Mouse (Mus musculus) neural tube, embryonic 13.5 days (tissue): ENCODE measurements around the gene Mpdu1. TPM values are rescaled to one million over a fixed set of nuclear protein-coding genes. Genes with fewer than 3 reads are reported as not detected.

Source experiments
- ATAC-seq: fragments of 200-750 bp; cut with Nextera tagmentation; 2 replicates; pipeline ENCODE4 v1.8.0; 2017; ENCODE audit warnings: low read depth, mild to moderate bottlenecking, moderate TSS enrichment, moderate library complexity
- H3K27ac ChIP-seq: fragments of 300-500 bp; sonication (generic); replicated peaks from 2 replicates; pipeline ENCODE4 v1.5.1; 2015; ENCODE audit warnings: moderate library complexity, mild to moderate bottlenecking, inconsistent platforms
- H3K27me3 ChIP-seq: fragments of 300-500 bp; sonication (generic); 2 replicates; pipeline ENCODE4 v1.6.1; 2015; ENCODE audit warnings: mild to moderate bottlenecking, inconsistent platforms
- H3K36me3 ChIP-seq: fragments of 300-500 bp; sonication (generic); 2 replicates; pipeline ENCODE4 v1.6.1; 2015; ENCODE audit warnings: mild to moderate bottlenecking, inconsistent platforms
- H3K4me1 ChIP-seq: fragments of 300-500 bp; sonication (generic); replicated peaks from 2 replicates; pipeline ENCODE4 v1.6.1; 2015; ENCODE audit warnings: inconsistent platforms
- H3K4me2 ChIP-seq: fragments of 300-500 bp; sonication (generic); 2 replicates; pipeline ENCODE4 v1.6.1; 2015; ENCODE audit warnings: inconsistent platforms, mild to moderate bottlenecking, moderate library complexity
- H3K4me3 ChIP-seq: fragments of 300-500 bp; sonication (generic); 2 replicates; pipeline ENCODE4 v1.5.1; 2015; ENCODE audit warnings: mild to moderate bottlenecking, inconsistent platforms
- H3K9ac ChIP-seq: fragments of 300-500 bp; sonication (generic); 2 replicates; pipeline ENCODE4 v1.6.1; 2015; ENCODE audit warnings: moderate library complexity, mild to moderate bottlenecking, inconsistent platforms
- H3K9me3 ChIP-seq: fragments of 300-500 bp; sonication (generic); 2 replicates; pipeline ENCODE4 v1.6.1; 2016; ENCODE audit warnings: inconsistent platforms
- WGBS: fragments of 180-500 bp; shearing (Covaris S2); methylation state at CpG from one replicate; pipeline ENCODE4 v1.1.7; 2015; 5-methylcytosine and 5-hydroxymethylcytosine counted together
- polyA plus RNA-seq: library from polyadenylated mRNA; unstranded; fragments of >200 nt; fragmentation: Nextera tagmentation; extraction: Ambion mirVana; gene quantifications from 2 replicates; pipeline ENCODE4 v1.2.1, GENCODE M21; 2015

Mpdu1 gene
- polyA plus RNA-seq, 1 experiment from 2014 or later = 92.1 TPM

GRCm38 (mm10) chr11:69685526-69686148, 23.2 kb upstream of the Mpdu1 start, which contains the start of gene Tnfsf13:
Gene Tnfsf13 (minus strand): TSS chr11:69685784.
- Histone ChIP-seq H3K36me3 (no peaks in the 10 kb centered on the region), H3K27me3 (no peaks in the 10 kb centered on the region), H3K4me3 (no peak within 1 kb of the TSS), H3K27ac (peak within 1 kb of the TSS; percentile 74), H3K9ac (peak within 1 kb of the TSS; percentile 36), H3K4me2 (no peak within 1 kb of the TSS), H3K9me3 (no peaks in the 10 kb centered on the region), H3K4me1 (peaks cover 33% of the 10 kb centered on the region)
- WGBS = 63% methylated on average over 10 of the region's 10 CpGs
- no peak for ATAC-seq

GRCm38 (mm10) chr11:69684936-69685335, 22.5 kb upstream of the Mpdu1 start:
- 85% methylated on average over 6 of the region's 6 CpGs for WGBS

GRCm38 (mm10) chr11:69684128-69684745, 21.8 kb upstream of the Mpdu1 start:
- 83% methylated on average over 12 of the region's 12 CpGs for WGBS
- Histone ChIP-seq H3K9me3 (no peaks in the 10 kb centered on the region), H3K27ac (no peak overlapping the region), H3K4me3 (no peak overlapping the region), H3K9ac (no peak overlapping the region), H3K36me3 (peaks cover 9% of the 10 kb centered on the region), H3K4me1 (peaks cover 46% of the 10 kb centered on the region), H3K27me3 (no peaks in the 10 kb centered on the region), H3K4me2 (no peak overlapping the region)
- ATAC-seq = no peak

More at GRCm38 (mm10) chr11:69684936-69685335, 22.5 kb upstream of the Mpdu1 start:
- H3K9me3 ChIP-seq = no peaks in the 10 kb centered on the region
- 0 out of 2 replicates have a peak overlapping the region, but pooled peaks have one; percentile 9 for H3K27ac ChIP-seq
- no peak for ATAC-seq
- peaks cover 40% of the 10 kb centered on the region for H3K4me1 ChIP-seq
- peaks cover 4% of the 10 kb centered on the region for H3K36me3 ChIP-seq
- H3K4me3 ChIP-seq = no peak overlapping the region
- H3K27me3 ChIP-seq = no peaks in the 10 kb centered on the region
- peak overlapping the region; percentile 36 for H3K9ac ChIP-seq
- H3K4me2 ChIP-seq = no peak overlapping the region

GRCm38 (mm10) chr11:69683576-69683975, 21.1 kb upstream of the Mpdu1 start:
- Histone ChIP-seq H3K4me3 (no peak overlapping the region), H3K9ac (peak overlapping the region; percentile 84; the same call in 1 of the 2 replicates), H3K4me1 (peaks cover 52% of the 10 kb centered on the region), H3K9me3 (no peaks in the 10 kb centered on the region), H3K4me2 (no peak overlapping the region), H3K27me3 (no peaks in the 10 kb centered on the region), H3K27ac (peak overlapping the region; percentile 75; the same call in 1 of the 2 replicates), H3K36me3 (peaks cover 15% of the 10 kb centered on the region)
- no peak for ATAC-seq
- WGBS = 82% methylated on average over 7 of the region's 7 CpGs

GRCm38 (mm10) chr11:69682840-69683533, 20.5 kb upstream of the Mpdu1 start:
- Histone ChIP-seq H3K4me1 (peaks cover 55% of the 10 kb centered on the region), H3K4me3 (peak overlapping the region; percentile 5; the same call in 1 of the 2 replicates), H3K9me3 (no peaks in the 10 kb centered on the region), H3K4me2 (peak overlapping the region; percentile 99), H3K9ac (peak overlapping the region; percentile 84), H3K27ac (peak overlapping the region; percentile 92), H3K36me3 (peaks cover 21% of the 10 kb centered on the region), H3K27me3 (no peaks in the 10 kb centered on the region)
- 25% methylated on average over 12 of the region's 12 CpGs for WGBS
- no peak; the same call in 1 of the 2 replicates for ATAC-seq

- Histone ChIP-seq H3K27me3 (no peaks in the 10 kb centered on the region), H3K9me3 (no peaks in the 10 kb centered on the region), H3K4me2 (peak overlapping the region; percentile 99), H3K4me1 (peaks cover 55% of the 10 kb centered on the region), H3K9ac (peak overlapping the region; percentile 84), H3K36me3 (peaks cover 28% of the 10 kb centered on the region), H3K4me3 (peak overlapping the region; percentile 84), H3K27ac (peak overlapping the region; percentile 92)
- ATAC-seq = peak; percentile 14; the same call in 1 of the 2 replicates
- 25% methylated on average over 24 of the region's 24 CpGs for WGBS
Measured at GRCm38 (mm10) chr11:69682209-69682839, 19.9 kb upstream of the Mpdu1 start.

- Histone ChIP-seq H3K36me3 (peaks cover 35% of the 10 kb centered on the region), H3K27ac (peak within 1 kb of the TSS; percentile 92), H3K9me3 (no peaks in the 10 kb centered on the region), H3K4me2 (peak within 1 kb of the TSS; percentile 99), H3K4me1 (peaks cover 55% of the 10 kb centered on the region), H3K9ac (peak within 1 kb of the TSS; percentile 84), H3K4me3 (peak within 1 kb of the TSS; percentile 84), H3K27me3 (no peaks in the 10 kb centered on the region)
- under 1% methylated on average over 80 of the region's 80 CpGs for WGBS
- peak; percentile 97 for ATAC-seq
Measured at GRCm38 (mm10) chr11:69681314-69682208, 19.1 kb upstream of the Mpdu1 start, which contains the start of gene Senp3. Gene Senp3 (minus strand): TSS chr11:69682084.

- Histone ChIP-seq H3K9me3 (no peaks in the 10 kb centered on the region), H3K4me1 (peaks cover 44% of the 10 kb centered on the region), H3K27ac (no peak overlapping the region), H3K4me3 (peak overlapping the region; percentile 84), H3K4me2 (peak overlapping the region; percentile 99), H3K36me3 (peaks cover 47% of the 10 kb centered on the region), H3K9ac (peak overlapping the region; percentile 84), H3K27me3 (no peaks in the 10 kb centered on the region)
- no peak for ATAC-seq
- WGBS = 92% methylated on average over 30 of the region's 30 CpGs
Measured at GRCm38 (mm10) chr11:69680136-69680855, 17.9 kb upstream of the Mpdu1 start.

- Histone ChIP-seq H3K4me3 (no peak overlapping the region), H3K4me1 (peaks cover 40% of the 10 kb centered on the region), H3K9me3 (no peaks in the 10 kb centered on the region), H3K27ac (no peak overlapping the region), H3K4me2 (0 out of 2 replicates have a peak overlapping the region, but pooled peaks have one; percentile 1), H3K27me3 (no peaks in the 10 kb centered on the region), H3K9ac (no peak overlapping the region), H3K36me3 (peaks cover 59% of the 10 kb centered on the region)
- WGBS = 100% methylated on average over 2 of the region's 2 CpGs
- ATAC-seq = no peak
Measured at GRCm38 (mm10) chr11:69679144-69679543, 16.7 kb upstream of the Mpdu1 start.

GRCm38 (mm10) chr11:69672211-69672706, 9.8 kb upstream of the Mpdu1 start, which contains the start of gene Eif4a1:
Gene Eif4a1 (minus strand): TSS chr11:69672423.
- ATAC-seq = peak; percentile 97
- under 1% methylated on average over 36 of the region's 36 CpGs for WGBS

More at GRCm38 (mm10) chr11:69672211-69672706, 9.8 kb upstream of the Mpdu1 start, which contains the start of gene Eif4a1:
- Histone ChIP-seq H3K4me1 (peaks cover 34% of the 10 kb centered on the region), H3K9ac (peak within 1 kb of the TSS; percentile 99), H3K4me2 (peak within 1 kb of the TSS; percentile 88), H3K27ac (peak within 1 kb of the TSS; percentile 97), H3K4me3 (peak within 1 kb of the TSS; percentile 100), H3K27me3 (no peaks in the 10 kb centered on the region), H3K9me3 (no peaks in the 10 kb centered on the region), H3K36me3 (peaks cover 81% of the 10 kb centered on the region)
